Mouse (Mus musculus): ENCODE results near the gene Cd9. TPM values are rescaled to one million over a fixed set of nuclear protein-coding genes. Genes with fewer than 3 reads are reported as not detected.
A peak's percentile ranks its signal among the peaks of the same experiment; 100 is the strongest.

Gene Cd9
- total and polyA plus RNA-seq, 2 experiments from 2014 or later = 80.5 to 158 TPM

- 60% methylated on average over 8 of the region's 8 CpGs for WGBS
- no peak for DNase-seq (ENCODE audit: low spot score)
- peaks cover 5% of the 10 kb centered on the region; the same call in 1 of the 2 replicates for H3K36me3 ChIP-seq (ENCODE audit: insufficient read depth, low read length)
- no peaks in the 10 kb centered on the region for H3K9me3 ChIP-seq (ENCODE audit: low read length)
- no peak overlapping the region for H3K27ac ChIP-seq
- ATAC-seq = no peak
- no peak overlapping the region for H3K4me2 ChIP-seq (ENCODE audit: low read depth, low read length)
- TF ChIP-seq CTCF (IDR thresholded peaks at IDR 0.05; ENCODE audit: low read depth) = no peak
- H3K4me3 ChIP-seq (ENCODE audit: low read length) = no peak overlapping the region
- H3K9ac ChIP-seq (replicated peaks; ENCODE audit: low read length) = no peak overlapping the region
- no peaks in the 10 kb centered on the region for H3K4me1 ChIP-seq (ENCODE audit: insufficient read depth, low read length)
- no peaks in the 10 kb centered on the region for H3K27me3 ChIP-seq (ENCODE audit: insufficient read depth, low read length)
These were observed 32.8 kb downstream of the Cd9 start for GRCm38 (mm10) chr6:125461788-125462187.

GRCm38 (mm10) chr6:125461325-125461724, 33.3 kb downstream of the Cd9 start:
- 84% methylated on average over 7 of the region's 7 CpGs for WGBS
- ATAC-seq = no peak

GRCm38 (mm10) chr6:125460589-125460988, 34.0 kb downstream of the Cd9 start:
- no peak for TF ChIP-seq CTCF (IDR thresholded peaks at IDR 0.05; ENCODE audit: low read depth)
- Histone ChIP-seq H3K4me2 (ENCODE audit: low read depth, low read length) (no peak overlapping the region), H3K4me1 (ENCODE audit: insufficient read depth, low read length) (no peaks in the 10 kb centered on the region), H3K36me3 (ENCODE audit: insufficient read depth, low read length) (peaks cover 5% of the 10 kb centered on the region; the same call in 1 of the 2 replicates), H3K9ac (replicated peaks; ENCODE audit: low read length) (no peak overlapping the region), H3K9me3 (ENCODE audit: low read length) (no peaks in the 10 kb centered on the region), H3K4me3 (ENCODE audit: low read length) (no peak overlapping the region), H3K27ac (no peak overlapping the region), H3K27me3 (ENCODE audit: insufficient read depth, low read length) (no peaks in the 10 kb centered on the region)
- DNase-seq (ENCODE audit: low spot score) = no peak
- ATAC-seq = no peak
- WGBS = 89% methylated on average over 11 of the region's 11 CpGs

More at GRCm38 (mm10) chr6:125461325-125461724, 33.3 kb downstream of the Cd9 start:
- no peak overlapping the region for H3K27ac ChIP-seq
- no peaks in the 10 kb centered on the region for H3K27me3 ChIP-seq (ENCODE audit: insufficient read depth, low read length)
- no peak for DNase-seq (ENCODE audit: low spot score)
- H3K36me3 ChIP-seq (ENCODE audit: insufficient read depth, low read length) = peaks cover 5% of the 10 kb centered on the region; the same call in 1 of the 2 replicates
- H3K9me3 ChIP-seq (ENCODE audit: low read length) = no peaks in the 10 kb centered on the region
- TF ChIP-seq CTCF (IDR thresholded peaks at IDR 0.05; ENCODE audit: low read depth) = no peak
- no peak overlapping the region for H3K4me3 ChIP-seq (ENCODE audit: low read length)
- no peaks in the 10 kb centered on the region for H3K4me1 ChIP-seq (ENCODE audit: insufficient read depth, low read length)
- H3K4me2 ChIP-seq (ENCODE audit: low read depth, low read length) = no peak overlapping the region
- no peak overlapping the region for H3K9ac ChIP-seq (replicated peaks; ENCODE audit: low read length)

GRCm38 (mm10) chr6:125459903-125460302, 34.7 kb downstream of the Cd9 start:
- no peak for ATAC-seq
- WGBS = 95% methylated on average over 5 of the region's 5 CpGs
- Histone ChIP-seq H3K36me3 (ENCODE audit: insufficient read depth, low read length) (peaks cover 5% of the 10 kb centered on the region; the same call in 1 of the 2 replicates), H3K4me1 (ENCODE audit: insufficient read depth, low read length) (no peaks in the 10 kb centered on the region), H3K9me3 (ENCODE audit: low read length) (no peaks in the 10 kb centered on the region), H3K27ac (no peak overlapping the region), H3K27me3 (ENCODE audit: insufficient read depth, low read length) (no peaks in the 10 kb centered on the region), H3K9ac (replicated peaks; ENCODE audit: low read length) (no peak overlapping the region), H3K4me2 (ENCODE audit: low read depth, low read length) (no peak overlapping the region), H3K4me3 (ENCODE audit: low read length) (no peak overlapping the region)
- no peak for TF ChIP-seq CTCF (IDR thresholded peaks at IDR 0.05; ENCODE audit: low read depth)
- no peak for DNase-seq (ENCODE audit: low spot score)

- H3K27ac ChIP-seq = no peak overlapping the region
- H3K4me3 ChIP-seq (ENCODE audit: low read length) = no peak overlapping the region
- no peak for TF ChIP-seq CTCF (IDR thresholded peaks at IDR 0.05; ENCODE audit: low read depth)
- H3K27me3 ChIP-seq (ENCODE audit: insufficient read depth, low read length) = no peaks in the 10 kb centered on the region
- ATAC-seq (peak; percentile 66; the same call in 1 of the 2 replicates), DNase-seq (ENCODE audit: low spot score) (peak; percentile 37)
- no peaks in the 10 kb centered on the region for H3K9me3 ChIP-seq (ENCODE audit: low read length)
- WGBS = 37% methylated on average over 12 of the region's 12 CpGs
- H3K9ac ChIP-seq (replicated peaks; ENCODE audit: low read length) = no peak overlapping the region
- no peaks in the 10 kb centered on the region for H3K4me1 ChIP-seq (ENCODE audit: insufficient read depth, low read length)
- no peak overlapping the region for H3K4me2 ChIP-seq (ENCODE audit: low read depth, low read length)
- peaks cover 4% of the 10 kb centered on the region; the same call in 1 of the 2 replicates for H3K36me3 ChIP-seq (ENCODE audit: insufficient read depth, low read length)
These were observed 38.6 kb downstream of the Cd9 start for GRCm38 (mm10) chr6:125455806-125456520.

- TF ChIP-seq CTCF (IDR thresholded peaks at IDR 0.05; ENCODE audit: low read depth) = no peak
- no peak overlapping the region for H3K9ac ChIP-seq (replicated peaks; ENCODE audit: low read length)
These were observed 39.9 kb downstream of the Cd9 start for GRCm38 (mm10) chr6:125454731-125455130.

GRCm38 (mm10) chr6:125454299-125454698, 40.3 kb downstream of the Cd9 start:
- Histone ChIP-seq H3K9me3 (ENCODE audit: low read length) (no peaks in the 10 kb centered on the region), H3K4me3 (ENCODE audit: low read length) (no peak overlapping the region), H3K4me1 (ENCODE audit: insufficient read depth, low read length) (no peaks in the 10 kb centered on the region), H3K36me3 (ENCODE audit: insufficient read depth, low read length) (no peaks in the 10 kb centered on the region), H3K27me3 (ENCODE audit: insufficient read depth, low read length) (no peaks in the 10 kb centered on the region), H3K4me2 (ENCODE audit: low read depth, low read length) (no peak overlapping the region), H3K9ac (replicated peaks; ENCODE audit: low read length) (no peak overlapping the region), H3K27ac (no peak overlapping the region)
- no peak for ATAC-seq
- WGBS = 32% methylated on average over 5 of the region's 5 CpGs
- TF ChIP-seq CTCF (IDR thresholded peaks at IDR 0.05; ENCODE audit: low read depth) = no peak
- no peak for DNase-seq (ENCODE audit: low spot score)

More at GRCm38 (mm10) chr6:125454731-125455130, 39.9 kb downstream of the Cd9 start:
- no peaks in the 10 kb centered on the region for H3K27me3 ChIP-seq (ENCODE audit: insufficient read depth, low read length)
- ATAC-seq = no peak
- H3K27ac ChIP-seq = no peak overlapping the region
- WGBS = 85% methylated on average over 9 of the region's 9 CpGs
- H3K36me3 ChIP-seq (ENCODE audit: insufficient read depth, low read length) = no peaks in the 10 kb centered on the region
- no peaks in the 10 kb centered on the region for H3K4me1 ChIP-seq (ENCODE audit: insufficient read depth, low read length)
- DNase-seq (ENCODE audit: low spot score) = no peak
- no peak overlapping the region for H3K4me2 ChIP-seq (ENCODE audit: low read depth, low read length)
- H3K9me3 ChIP-seq (ENCODE audit: low read length) = no peaks in the 10 kb centered on the region
- H3K4me3 ChIP-seq (ENCODE audit: low read length) = no peak overlapping the region

Data from hindbrain, postnatal 0 days (tissue).